Mouse (Mus musculus): ENCODE data around the gene Rassf3.

DNA sequence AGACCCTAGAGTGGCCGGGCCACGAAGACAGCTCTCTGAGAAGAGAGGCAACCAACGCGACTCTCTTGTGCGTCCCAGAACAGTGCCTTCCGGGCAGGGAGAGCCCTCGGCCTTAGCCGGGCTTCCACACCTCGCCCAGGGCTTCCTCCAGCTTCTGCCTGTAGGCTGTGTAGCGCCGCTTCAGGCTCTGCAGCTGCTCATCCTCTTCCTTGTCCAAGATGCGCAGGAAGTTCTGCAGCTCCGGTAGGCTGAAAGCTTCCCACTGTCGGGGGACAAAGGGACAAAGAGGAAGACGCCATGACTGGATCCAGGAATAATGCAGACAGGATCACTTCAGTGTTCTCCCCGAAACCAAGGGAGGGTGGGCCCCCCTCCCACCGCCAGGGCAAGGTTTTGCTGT, 63.3 kb downstream of the Rassf3 start:
- TF ChIP-seq RAD21 (IDR thresholded peaks at IDR 0.05; ENCODE audit: low read depth, low read length) (no peak), HCFC1 (IDR thresholded peaks at IDR 0.05; ENCODE audit: low read depth, low read length) (no peak), EP300 (IDR thresholded peaks at IDR 0.05; ENCODE audit: low read length) (no peak), JUND (conservative IDR thresholded peaks at IDR 0.05; ENCODE audit: low read depth, low read length) (no peak)

Data from CH12.LX (cell line).